Mouse (Mus musculus): ENCODE results near the gene AW822073. TPM values are rescaled to one million over a fixed set of nuclear protein-coding genes. Genes with fewer than 3 reads are reported as not detected.

The AW822073 gene
- polyA plus RNA-seq, 1 experiment from 2014 or later, result not detected

DNA sequence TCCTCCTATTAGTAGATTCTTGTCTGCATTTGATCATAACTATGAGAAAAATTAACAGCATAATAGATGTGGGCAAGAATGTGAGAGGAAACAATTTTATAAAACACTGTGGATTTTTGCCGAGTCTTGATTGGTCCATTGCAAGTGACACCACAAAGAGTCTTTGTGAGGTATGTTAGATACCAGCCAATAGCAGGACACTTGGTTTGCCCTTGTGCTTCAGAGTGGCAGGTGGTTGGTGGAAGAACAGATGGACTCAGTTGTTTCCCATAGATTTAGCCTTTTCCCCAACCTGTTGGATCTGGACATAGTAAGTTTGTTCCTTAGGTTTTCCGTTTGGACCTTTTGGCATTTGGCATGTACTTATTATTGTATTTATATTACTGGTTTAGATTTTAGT is 13.5 kb downstream of the AW822073 start:
- Histone ChIP-seq H3K36me3 (ENCODE audit: control insufficient read depth, insufficient read depth, low read length) (no peaks in the 10 kb centered on the region), H3K9me3 (ENCODE audit: control insufficient read depth, low read length) (no peaks in the 10 kb centered on the region), H3K4me3 (ENCODE audit: low read depth, low read length) (no peak overlapping the region), H3K27ac (ENCODE audit: low read depth, low read length) (no peak overlapping the region), H3K4me2 (replicated peaks; ENCODE audit: low read depth, low read length) (no peak overlapping the region), H3K4me1 (replicated peaks; ENCODE audit: control insufficient read depth, insufficient read depth, low read length) (no peaks in the 10 kb centered on the region), H3K9ac (ENCODE audit: low read depth, low read length) (no peak overlapping the region), H3K27me3 (ENCODE audit: control insufficient read depth, insufficient read depth, low read length) (no peaks in the 10 kb centered on the region)
- no peak for ATAC-seq (ENCODE audit: low FRiP score)
- no peak for DNase-seq (ENCODE audit: low spot score)
- WGBS, result 89% methylated on average over 2 of the region's 2 CpGs

DNA sequence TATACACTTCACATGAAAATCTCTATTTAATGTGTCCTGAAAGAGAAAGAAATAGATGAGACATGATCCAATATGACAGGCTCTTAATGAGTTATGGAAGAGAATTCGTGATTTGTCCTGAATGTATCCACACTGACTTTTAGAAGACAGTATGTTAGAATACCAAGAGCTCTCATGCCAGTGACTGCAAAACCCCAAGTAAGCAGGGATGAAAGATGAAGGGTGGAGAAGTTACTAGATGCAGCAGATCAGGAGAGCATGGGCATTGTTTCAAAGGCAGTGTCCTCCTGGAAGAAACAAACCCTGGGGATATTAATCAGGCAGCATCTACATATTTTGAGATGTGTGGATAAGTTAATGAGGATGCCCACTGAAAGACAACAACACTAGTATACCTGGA is 14.2 kb downstream of the AW822073 start:
- no peak for ATAC-seq (ENCODE audit: low FRiP score)
- H3K27me3 ChIP-seq (ENCODE audit: control insufficient read depth, insufficient read depth, low read length), result no peaks in the 10 kb centered on the region
- no peak overlapping the region for H3K9ac ChIP-seq (ENCODE audit: low read depth, low read length)
- no peak for DNase-seq (ENCODE audit: low spot score)
- H3K9me3 ChIP-seq (ENCODE audit: control insufficient read depth, low read length), result no peaks in the 10 kb centered on the region
- no peaks in the 10 kb centered on the region for H3K36me3 ChIP-seq (ENCODE audit: control insufficient read depth, insufficient read depth, low read length)
- H3K4me3 ChIP-seq (ENCODE audit: low read depth, low read length), result no peak overlapping the region
- H3K4me1 ChIP-seq (replicated peaks; ENCODE audit: control insufficient read depth, insufficient read depth, low read length), result no peaks in the 10 kb centered on the region
- H3K27ac ChIP-seq (ENCODE audit: low read depth, low read length), result no peak overlapping the region
- H3K4me2 ChIP-seq (replicated peaks; ENCODE audit: low read depth, low read length), result no peak overlapping the region
- WGBS, result 73% methylated on average over 1 of the region's 1 CpGs

DNA sequence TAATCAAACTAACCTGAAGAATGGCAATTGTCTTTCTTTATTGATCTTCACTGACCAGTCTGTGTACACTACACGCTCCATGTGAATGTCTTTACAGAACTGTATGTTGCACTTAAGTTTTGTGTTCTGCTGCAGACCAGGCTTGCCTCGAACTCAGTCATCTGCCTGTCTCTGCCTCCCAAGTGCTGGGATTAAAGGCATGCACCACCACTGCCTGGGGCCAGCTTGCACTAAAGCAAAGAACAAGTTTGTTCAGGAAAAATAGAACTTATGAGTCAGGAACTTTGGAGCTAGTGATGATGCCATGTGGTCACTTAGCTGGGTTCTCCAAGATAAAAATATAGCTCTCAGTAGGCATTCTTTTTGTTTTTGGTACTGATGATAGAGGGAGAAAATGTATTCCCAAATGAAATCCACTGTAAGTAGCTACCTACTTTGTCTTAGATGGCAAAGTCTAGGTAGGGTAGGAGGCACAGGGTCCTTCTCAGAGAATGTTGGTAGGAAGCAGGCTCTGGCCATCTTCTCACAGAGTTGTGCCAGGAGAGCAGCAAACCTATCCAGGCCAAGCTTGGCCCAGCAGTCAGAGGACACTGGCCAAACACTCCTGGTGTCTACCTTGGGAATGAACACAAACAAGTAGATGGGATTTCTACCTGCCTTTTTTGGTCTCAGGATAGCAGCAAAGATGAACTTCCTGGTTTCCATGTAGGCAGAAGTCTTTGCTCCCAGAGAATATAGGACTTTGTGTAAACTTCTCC is 14.8 kb downstream of the AW822073 start:
- Histone ChIP-seq H3K9me3 (ENCODE audit: control insufficient read depth, low read length) (no peaks in the 10 kb centered on the region), H3K9ac (ENCODE audit: low read depth, low read length) (no peak overlapping the region), H3K4me3 (ENCODE audit: low read depth, low read length) (no peak overlapping the region), H3K27me3 (ENCODE audit: control insufficient read depth, insufficient read depth, low read length) (no peaks in the 10 kb centered on the region), H3K36me3 (ENCODE audit: control insufficient read depth, insufficient read depth, low read length) (no peaks in the 10 kb centered on the region), H3K27ac (ENCODE audit: low read depth, low read length) (no peak overlapping the region), H3K4me1 (replicated peaks; ENCODE audit: control insufficient read depth, insufficient read depth, low read length) (no peaks in the 10 kb centered on the region), H3K4me2 (replicated peaks; ENCODE audit: low read depth, low read length) (no peak overlapping the region)
- WGBS, result 73% methylated on average over 2 of the region's 2 CpGs
- ATAC-seq (ENCODE audit: low FRiP score), result no peak
- DNase-seq (ENCODE audit: low spot score), result no peak

DNA sequence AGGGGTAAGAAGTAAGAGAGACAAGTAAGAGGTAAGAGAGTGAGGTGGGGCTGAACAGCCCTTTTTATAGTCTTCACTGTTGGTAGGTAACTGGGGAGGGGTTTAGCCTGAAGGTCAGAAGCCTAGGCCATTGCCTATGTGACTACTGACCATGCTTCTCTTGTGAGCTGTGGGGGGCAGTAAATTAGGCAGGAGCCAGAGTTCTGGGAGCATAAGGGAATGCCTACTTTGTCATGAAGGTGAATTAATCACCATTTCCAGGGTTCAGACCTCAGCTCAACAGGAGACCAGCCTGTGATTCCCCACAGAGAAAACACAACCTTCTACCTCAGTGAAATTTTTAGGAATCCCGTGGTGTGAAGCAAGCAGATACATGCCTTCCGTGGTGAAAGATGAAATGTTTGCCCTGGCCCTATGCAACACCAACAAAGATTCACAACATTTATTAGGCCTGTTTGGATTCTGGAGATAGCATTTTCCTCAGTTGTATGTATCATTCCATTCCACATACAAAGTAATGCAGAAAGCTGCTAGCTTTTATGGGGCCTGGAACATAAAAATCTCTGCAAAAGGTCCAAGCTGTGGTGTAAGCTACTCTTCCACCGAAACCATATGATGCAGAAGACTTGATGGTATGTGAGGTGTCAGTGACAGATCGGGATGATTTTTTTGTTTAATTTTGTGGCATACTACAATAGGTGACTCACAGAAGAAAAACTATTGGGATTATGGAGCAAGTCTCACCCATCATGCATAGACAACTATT is 17.9 kb downstream of the AW822073 start:
- 0 out of 2 replicates have a peak, but pooled peaks have one; percentile 17 for ATAC-seq (ENCODE audit: low FRiP score)
- 88% methylated on average over 4 of the region's 4 CpGs for WGBS
- no peak overlapping the region for H3K4me2 ChIP-seq (replicated peaks; ENCODE audit: low read depth, low read length)
- no peak overlapping the region for H3K9ac ChIP-seq (ENCODE audit: low read depth, low read length)
- no peak for DNase-seq (ENCODE audit: low spot score)
- H3K27me3 ChIP-seq (ENCODE audit: control insufficient read depth, insufficient read depth, low read length), result no peaks in the 10 kb centered on the region
- no peak overlapping the region for H3K27ac ChIP-seq (ENCODE audit: low read depth, low read length)
- H3K4me1 ChIP-seq (replicated peaks; ENCODE audit: control insufficient read depth, insufficient read depth, low read length), result no peaks in the 10 kb centered on the region
- H3K4me3 ChIP-seq (ENCODE audit: low read depth, low read length), result no peak overlapping the region
- H3K36me3 ChIP-seq (ENCODE audit: control insufficient read depth, insufficient read depth, low read length), result no peaks in the 10 kb centered on the region
- H3K9me3 ChIP-seq (ENCODE audit: control insufficient read depth, low read length), result no peaks in the 10 kb centered on the region

DNA sequence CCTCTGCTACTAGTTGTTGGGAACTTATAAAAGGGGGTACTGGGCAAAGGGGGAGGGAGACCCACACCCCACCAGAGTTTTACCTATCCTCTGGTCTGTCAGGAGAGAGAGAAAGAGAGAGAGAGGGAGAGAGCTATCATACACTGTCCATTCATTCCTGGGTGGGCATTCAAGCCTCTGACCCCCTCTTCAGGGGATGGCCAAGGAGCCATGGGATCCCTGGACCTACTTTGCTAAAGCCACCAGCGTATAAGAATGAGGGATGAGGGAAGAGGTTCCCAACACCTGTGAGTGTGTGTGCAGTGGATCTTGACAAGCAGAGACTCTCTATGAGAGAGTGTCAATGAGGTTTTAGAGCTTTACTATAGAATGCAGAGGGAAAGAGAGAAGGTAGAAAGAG is 18.7 kb downstream of the AW822073 start:
- Histone ChIP-seq H3K4me1 (replicated peaks; ENCODE audit: control insufficient read depth, insufficient read depth, low read length) (no peaks in the 10 kb centered on the region), H3K36me3 (ENCODE audit: control insufficient read depth, insufficient read depth, low read length) (no peaks in the 10 kb centered on the region), H3K27me3 (ENCODE audit: control insufficient read depth, insufficient read depth, low read length) (no peaks in the 10 kb centered on the region), H3K4me3 (ENCODE audit: low read depth, low read length) (no peak overlapping the region), H3K9ac (ENCODE audit: low read depth, low read length) (no peak overlapping the region), H3K27ac (ENCODE audit: low read depth, low read length) (no peak overlapping the region), H3K4me2 (replicated peaks; ENCODE audit: low read depth, low read length) (no peak overlapping the region), H3K9me3 (ENCODE audit: control insufficient read depth, low read length) (no peaks in the 10 kb centered on the region)
- 48% methylated on average over 1 of the region's 1 CpGs for WGBS
- ATAC-seq (ENCODE audit: low FRiP score), result no peak
- no peak for DNase-seq (ENCODE audit: low spot score)

Other genes starting within 250 kb of the AW822073 start
- gene Duxf3, start 7.7 kb upstream of the AW822073 start, polyA plus RNA-seq (2014; fragmentation: Nextera tagmentation; extraction: Ambion mirVana), result not detected in 2 replicates
- not detected in 2 replicates for gene Gm4981, start 11.8 kb upstream of the AW822073 start, polyA plus RNA-seq (2014; fragmentation: Nextera tagmentation; extraction: Ambion mirVana)
- gene Gcc2, start 30.6 kb upstream of the AW822073 start, polyA plus RNA-seq (2014; fragmentation: Nextera tagmentation; extraction: Ambion mirVana), result 49.4 and 56.1 TPM in 2 replicates
- 86.2 and 89.9 TPM in 2 replicates for gene Lims1, start 98.5 kb upstream of the AW822073 start, polyA plus RNA-seq (2014; fragmentation: Nextera tagmentation; extraction: Ambion mirVana)
- 33.6 and 48.2 TPM in 2 replicates for gene Ranbp2, start 222.0 kb upstream of the AW822073 start, polyA plus RNA-seq (2014; fragmentation: Nextera tagmentation; extraction: Ambion mirVana)

Data from hindbrain, embryonic 11.5 days (tissue).